Mouse (Mus musculus): ENCODE measurements around the gene Surf4.
"Not testable (repeated sequence)": the region's sequence is repeated elsewhere in the genome, so short reads cannot be mapped to it uniquely, and the experiment has no call there.

The Surf4 gene

GRCm38 (mm10) chr2:26901834-26902400, 31.8 kb downstream of the Surf4 start:
- no peak for DNase-seq

GRCm38 (mm10) chr2:26900731-26901130, 33.0 kb downstream of the Surf4 start:
- no peak for DNase-seq

GRCm38 (mm10) chr2:26895898-26896297, 37.8 kb downstream of the Surf4 start:
- DNase-seq = no peak

GRCm38 (mm10) chr2:26886170-26886569, 47.6 kb downstream of the Surf4 start:
- not testable (repeated sequence) for DNase-seq

- DNase-seq = not testable (repeated sequence)
Measured at GRCm38 (mm10) chr2:26885541-26885940, 48.2 kb downstream of the Surf4 start.

- DNase-seq = no peak
Measured at GRCm38 (mm10) chr2:26878571-26878970, 55.2 kb downstream of the Surf4 start.

- no peak for DNase-seq
Measured at GRCm38 (mm10) chr2:26870666-26871065, 63.1 kb downstream of the Surf4 start.
